Mouse (Mus musculus): ENCODE data around the gene Zfp664. TPM values are rescaled to one million over a fixed set of nuclear protein-coding genes. Genes with fewer than 3 reads are reported as not detected.

Zfp664 gene
- polyA plus RNA-seq, 1 experiment from 2014 or later, result 174 TPM

DNA sequence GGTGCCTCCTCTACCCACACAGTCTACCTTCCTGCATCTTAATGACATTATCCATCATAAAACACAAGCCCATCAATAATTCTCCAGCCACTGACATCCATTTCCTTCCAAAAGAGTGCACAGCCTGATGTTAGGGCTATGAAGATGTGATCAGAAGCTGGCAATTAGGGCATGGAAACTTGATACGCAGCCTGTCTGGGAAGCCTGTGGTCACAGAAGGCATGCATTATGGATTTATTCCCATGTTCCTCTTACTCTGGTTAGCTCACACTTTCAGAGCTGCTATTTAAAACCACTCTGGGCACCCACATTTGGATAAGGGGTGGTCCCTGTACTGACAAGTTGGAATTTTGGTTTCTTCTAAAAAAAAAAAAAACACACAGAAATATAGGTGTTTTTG, 15.5 kb upstream of the Zfp664 start:
- Histone ChIP-seq H3K4me3 (replicated peaks) (no peak overlapping the region), H3K27ac (no peak overlapping the region), H3K36me3 (no peaks in the 10 kb centered on the region), H3K27me3 (no peaks in the 10 kb centered on the region), H3K9ac (replicated peaks) (no peak overlapping the region; the same call in 1 of the 2 replicates), H3K4me2 (replicated peaks) (no peak overlapping the region), H3K4me1 (replicated peaks) (peaks cover 23% of the 10 kb centered on the region), H3K9me3 (no peaks in the 10 kb centered on the region)
- ATAC-seq, result no peak
- WGBS, result 79% methylated on average over 1 of the region's 1 CpGs

- Histone ChIP-seq H3K4me3 (replicated peaks) (no peak overlapping the region), H3K27ac (no peak overlapping the region), H3K4me2 (replicated peaks) (no peak overlapping the region), H3K27me3 (no peaks in the 10 kb centered on the region), H3K4me1 (replicated peaks) (peaks cover 12% of the 10 kb centered on the region; the same call in 1 of the 2 replicates), H3K36me3 (no peaks in the 10 kb centered on the region), H3K9me3 (no peaks in the 10 kb centered on the region), H3K9ac (replicated peaks) (no peak overlapping the region)
- no peak for ATAC-seq
- 67% methylated on average over 3 of the region's 3 CpGs for WGBS
Observed at GRCm38 (mm10) chr5:124848994-124849393, 13.5 kb upstream of the Zfp664 start.

GRCm38 (mm10) chr5:124851572-124851971, 10.9 kb upstream of the Zfp664 start:
- H3K9me3 ChIP-seq, result no peaks in the 10 kb centered on the region
- no peak overlapping the region for H3K4me2 ChIP-seq (replicated peaks)
- H3K4me3 ChIP-seq (replicated peaks), result no peak overlapping the region
- H3K4me1 ChIP-seq (replicated peaks), result peaks cover 6% of the 10 kb centered on the region; the same call in 1 of the 2 replicates
- H3K27ac ChIP-seq, result no peak overlapping the region
- H3K27me3 ChIP-seq, result no peaks in the 10 kb centered on the region
- no peak for ATAC-seq
- H3K36me3 ChIP-seq, result no peaks in the 10 kb centered on the region
- no peak overlapping the region for H3K9ac ChIP-seq (replicated peaks)
- WGBS, result 47% methylated on average over 4 of the region's 4 CpGs

DNA sequence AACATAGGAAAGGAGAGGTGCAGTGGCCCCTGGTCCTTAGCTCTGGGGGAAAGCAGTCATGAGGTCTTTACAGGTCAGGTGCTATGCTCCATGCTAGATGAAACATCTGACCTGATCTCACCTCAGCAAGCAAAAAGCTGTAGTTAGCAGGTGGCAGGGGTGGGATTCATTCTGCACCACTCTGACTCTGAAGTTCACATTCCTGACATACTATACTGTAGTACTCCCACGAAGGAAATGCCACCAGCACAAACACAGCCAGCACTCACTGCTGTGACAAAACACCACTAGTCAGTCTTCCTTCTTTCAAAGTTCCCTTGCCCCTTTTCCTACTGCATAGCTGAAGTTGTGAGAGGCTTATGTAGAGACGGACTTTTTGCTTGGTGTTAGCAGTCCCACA, 10.2 kb upstream of the Zfp664 start:
- no peak for ATAC-seq
- no peak overlapping the region for H3K4me3 ChIP-seq (replicated peaks)
- no peaks in the 10 kb centered on the region for H3K36me3 ChIP-seq
- 52% methylated on average over 2 of the region's 2 CpGs for WGBS
- H3K27me3 ChIP-seq, result no peaks in the 10 kb centered on the region
- peaks cover 6% of the 10 kb centered on the region; the same call in 1 of the 2 replicates for H3K4me1 ChIP-seq (replicated peaks)
- H3K9me3 ChIP-seq, result no peaks in the 10 kb centered on the region
- H3K9ac ChIP-seq (replicated peaks), result no peak overlapping the region
- H3K4me2 ChIP-seq (replicated peaks), result no peak overlapping the region
- H3K27ac ChIP-seq, result no peak overlapping the region

GRCm38 (mm10) chr5:124853079-124853478, 9.4 kb upstream of the Zfp664 start:
- ATAC-seq, result no peak
- peaks cover 6% of the 10 kb centered on the region; the same call in 1 of the 2 replicates for H3K4me1 ChIP-seq (replicated peaks)
- no peak overlapping the region for H3K4me2 ChIP-seq (replicated peaks)
- no peaks in the 10 kb centered on the region for H3K9me3 ChIP-seq
- no peak overlapping the region for H3K4me3 ChIP-seq (replicated peaks)
- H3K27ac ChIP-seq, result no peak overlapping the region
- 88% methylated on average over 2 of the region's 2 CpGs for WGBS
- H3K36me3 ChIP-seq, result no peaks in the 10 kb centered on the region
- no peak overlapping the region for H3K9ac ChIP-seq (replicated peaks)
- H3K27me3 ChIP-seq, result no peaks in the 10 kb centered on the region

DNA sequence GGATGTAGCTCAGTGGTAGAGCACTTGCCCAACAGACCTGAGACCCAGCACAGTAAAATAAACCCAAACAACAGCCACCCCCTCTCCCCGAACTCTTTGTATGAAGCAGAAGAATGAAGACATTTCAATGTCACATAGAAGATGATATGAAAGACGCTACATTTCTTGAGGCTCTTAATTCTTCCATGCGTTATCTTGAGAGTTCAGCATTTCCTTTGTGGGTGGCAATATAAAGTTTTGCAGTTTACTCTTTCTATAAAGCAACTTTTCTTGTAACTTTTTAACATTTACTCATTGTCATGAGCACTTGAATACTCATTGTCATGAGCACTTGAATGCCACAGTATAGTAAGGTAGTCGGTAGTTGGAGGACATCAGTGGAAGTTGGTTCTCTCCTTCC, 8.3 kb upstream of the Zfp664 start:
- H3K36me3 ChIP-seq, result no peaks in the 10 kb centered on the region
- H3K27ac ChIP-seq, result no peak overlapping the region
- ATAC-seq, result no peak
- H3K4me1 ChIP-seq (replicated peaks), result peaks cover 6% of the 10 kb centered on the region; the same call in 1 of the 2 replicates
- H3K9me3 ChIP-seq, result no peaks in the 10 kb centered on the region
- H3K4me3 ChIP-seq (replicated peaks), result no peak overlapping the region
- H3K9ac ChIP-seq (replicated peaks), result no peak overlapping the region
- no peak overlapping the region for H3K4me2 ChIP-seq (replicated peaks)
- H3K27me3 ChIP-seq, result no peaks in the 10 kb centered on the region
- WGBS, result 93% methylated on average over 4 of the region's 4 CpGs

- Histone ChIP-seq H3K27me3 (peaks cover 3% of the 10 kb centered on the region; the same call in 1 of the 2 replicates), H3K36me3 (no peaks in the 10 kb centered on the region), H3K9me3 (no peaks in the 10 kb centered on the region), H3K4me1 (replicated peaks) (peaks cover 35% of the 10 kb centered on the region), H3K4me3 (replicated peaks) (peak overlapping the region; percentile 98; the same call in 1 of the 2 replicates), H3K27ac (no peak overlapping the region), H3K9ac (replicated peaks) (no peak overlapping the region), H3K4me2 (replicated peaks) (peak overlapping the region; percentile 87; the same call in 1 of the 2 replicates)
- 19% methylated on average over 5 of the region's 5 CpGs for WGBS
- ATAC-seq, result no peak
Observed at GRCm38 (mm10) chr5:124860013-124860412, 2.5 kb upstream of the Zfp664 start.

DNA sequence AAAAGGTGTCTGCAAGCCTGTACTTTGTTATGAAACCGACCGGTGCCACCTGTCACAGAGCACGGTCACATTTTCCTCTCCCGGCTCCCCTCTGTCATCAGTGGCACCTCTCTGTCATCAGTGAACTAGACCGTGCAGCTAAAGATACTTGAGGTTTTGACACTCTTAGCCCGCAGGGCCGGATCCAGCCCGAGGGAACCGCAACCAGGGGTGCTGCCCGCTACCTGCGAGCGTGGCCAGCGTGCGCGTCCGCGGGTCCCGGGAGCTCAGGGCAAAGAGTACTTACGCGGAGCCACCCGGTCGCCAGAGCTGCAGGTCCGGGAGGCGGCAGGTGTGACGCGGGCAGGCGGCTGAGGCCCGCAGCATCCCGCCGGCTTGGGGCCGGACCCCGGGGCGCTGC, 1.0 kb upstream of the Zfp664 start:
- peaks cover 45% of the 10 kb centered on the region for H3K4me1 ChIP-seq (replicated peaks)
- peak overlapping the region; percentile 83 for H3K9ac ChIP-seq (replicated peaks)
- H3K27me3 ChIP-seq, result peaks cover 3% of the 10 kb centered on the region; the same call in 1 of the 2 replicates
- H3K4me2 ChIP-seq (replicated peaks), result peak overlapping the region; percentile 87
- 0 out of 2 replicates have a peak, but pooled peaks cover 3% of the 10 kb centered on the region for H3K36me3 ChIP-seq
- under 1% methylated on average over 31 of the region's 33 CpGs for WGBS
- H3K27ac ChIP-seq, result peak overlapping the region; percentile 97
- ATAC-seq, result peak; percentile 8
- peak overlapping the region; percentile 98 for H3K4me3 ChIP-seq (replicated peaks)
- no peaks in the 10 kb centered on the region for H3K9me3 ChIP-seq

DNA sequence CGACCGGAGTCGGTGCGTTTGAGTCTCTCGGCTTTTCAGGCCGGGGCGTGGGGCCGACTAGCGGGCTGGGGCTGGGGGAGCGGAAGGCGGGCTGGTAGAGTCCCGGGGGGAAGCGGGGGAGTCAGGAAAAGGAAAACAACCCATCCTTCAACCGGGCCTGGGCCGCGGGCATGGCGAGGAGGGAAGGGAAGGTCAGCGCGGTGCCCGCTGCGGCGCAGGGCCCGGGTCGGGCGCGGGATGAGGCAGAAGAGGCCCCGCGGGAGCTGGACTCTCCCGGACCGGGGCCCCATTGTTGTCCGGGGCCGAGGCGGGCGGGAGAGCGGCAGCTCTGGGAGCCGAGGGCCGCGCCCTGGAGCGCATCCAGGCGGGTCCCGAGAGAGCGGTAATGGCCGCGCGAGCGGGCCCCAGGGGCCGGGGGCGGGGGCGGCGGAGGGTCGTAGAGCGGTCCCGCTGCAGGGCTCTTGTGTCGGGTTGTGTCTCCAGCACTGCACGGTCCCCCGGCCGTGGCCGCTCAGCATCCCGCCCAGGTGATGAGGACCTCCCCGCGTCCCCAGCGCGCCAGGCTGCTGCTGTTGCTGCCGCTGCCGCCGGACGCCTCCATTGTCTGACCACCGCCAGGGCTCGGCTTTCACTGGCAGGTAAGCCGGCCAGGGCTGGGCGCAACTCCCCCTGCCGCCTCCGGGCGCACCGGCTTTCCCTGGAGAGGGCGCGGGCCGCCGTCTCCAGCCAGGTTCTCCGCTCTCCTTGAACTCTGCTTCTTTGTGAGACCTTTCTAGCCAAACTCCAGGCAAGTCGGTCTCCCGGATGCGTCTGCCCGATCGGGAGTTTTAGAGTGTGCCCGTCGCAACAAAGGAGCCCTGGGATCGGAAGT, 615 bp downstream of the Zfp664 start:
- WGBS, result under 1% methylated on average over 82 of the region's 88 CpGs
- Histone ChIP-seq H3K27ac (peak overlapping the region; percentile 97), H3K9ac (replicated peaks) (peak overlapping the region; percentile 98), H3K27me3 (peaks cover 3% of the 10 kb centered on the region; the same call in 1 of the 2 replicates), H3K4me1 (replicated peaks) (peaks cover 61% of the 10 kb centered on the region), H3K4me3 (replicated peaks) (peak overlapping the region; percentile 98), H3K9me3 (no peaks in the 10 kb centered on the region), H3K36me3 (0 out of 2 replicates have a peak, but pooled peaks cover 7% of the 10 kb centered on the region), H3K4me2 (replicated peaks) (peak overlapping the region; percentile 71)
- no peak; the same call in 1 of the 2 replicates for ATAC-seq

GRCm38 (mm10) chr5:124868981-124869380, 6.5 kb downstream of the Zfp664 start:
- no peak overlapping the region for H3K4me3 ChIP-seq (replicated peaks)
- H3K9me3 ChIP-seq, result no peaks in the 10 kb centered on the region
- peaks cover 69% of the 10 kb centered on the region for H3K4me1 ChIP-seq (replicated peaks)
- peaks cover 14% of the 10 kb centered on the region for H3K36me3 ChIP-seq
- no peak overlapping the region for H3K9ac ChIP-seq (replicated peaks)
- 47% methylated on average over 4 of the region's 4 CpGs for WGBS
- 0 out of 2 replicates have a peak, but pooled peaks have one; percentile 40 for ATAC-seq
- H3K27me3 ChIP-seq, result no peaks in the 10 kb centered on the region
- 0 out of 2 replicates have a peak overlapping the region, but pooled peaks have one; percentile 22 for H3K27ac ChIP-seq
- H3K4me2 ChIP-seq (replicated peaks), result no peak overlapping the region

- no peak overlapping the region for H3K27ac ChIP-seq
- peaks cover 34% of the 10 kb centered on the region for H3K36me3 ChIP-seq
- no peaks in the 10 kb centered on the region for H3K27me3 ChIP-seq
- peaks cover 47% of the 10 kb centered on the region for H3K4me1 ChIP-seq (replicated peaks)
- H3K9ac ChIP-seq (replicated peaks), result no peak overlapping the region
- WGBS, result 73% methylated on average over 2 of the region's 2 CpGs
- no peak for ATAC-seq
- no peak overlapping the region for H3K4me3 ChIP-seq (replicated peaks)
- no peaks in the 10 kb centered on the region for H3K9me3 ChIP-seq
- no peak overlapping the region for H3K4me2 ChIP-seq (replicated peaks)
Observed at GRCm38 (mm10) chr5:124872033-124872432, 9.5 kb downstream of the Zfp664 start.

DNA sequence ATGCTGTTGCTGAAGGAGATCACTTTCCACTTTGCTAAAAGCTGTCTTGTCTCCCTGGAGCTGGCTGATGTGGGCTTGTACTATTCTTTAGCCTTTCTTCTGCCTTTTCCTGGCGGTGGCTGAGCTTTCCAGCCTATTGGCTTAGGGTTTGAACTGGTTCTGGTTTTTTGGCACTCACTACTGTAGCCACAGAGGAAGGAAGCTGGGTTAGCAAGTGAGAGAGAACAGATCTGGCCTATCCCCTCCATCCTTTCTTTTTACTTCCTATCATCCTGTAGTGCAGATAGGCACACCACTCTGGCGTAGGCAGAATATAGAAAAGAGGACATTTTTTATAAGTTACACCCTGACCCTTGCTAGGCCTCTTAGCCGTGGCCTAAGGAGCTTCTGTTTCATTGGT, 10.6 kb downstream of the Zfp664 start:
- Histone ChIP-seq H3K4me3 (replicated peaks) (no peak overlapping the region), H3K4me2 (replicated peaks) (no peak overlapping the region), H3K27ac (no peak overlapping the region), H3K27me3 (no peaks in the 10 kb centered on the region), H3K9ac (replicated peaks) (no peak overlapping the region), H3K9me3 (no peaks in the 10 kb centered on the region), H3K4me1 (replicated peaks) (peaks cover 40% of the 10 kb centered on the region), H3K36me3 (peaks cover 33% of the 10 kb centered on the region)
- ATAC-seq, result no peak
- 86% methylated on average over 3 of the region's 3 CpGs for WGBS

Data from midbrain, embryonic 13.5 days (tissue).